Mouse (Mus musculus) adrenal gland, postnatal 4 days (tissue): Measurements from ENCODE around the gene Kcnj1. TPM values are rescaled to one million over a fixed set of nuclear protein-coding genes. Genes with fewer than 3 reads are reported as not detected.

ENCODE experiments used
- DNase-seq, 2 experiments: peaks; one replicate each; pipeline ENCODE4 v3.0.0; 2021 to 2022; ENCODE audit warnings: low spot score in 2 of 2, mixed read lengths in 2 of 2
- total RNA-seq, 2 experiments: library from RNA; stranded (reverse); gene quantifications; 2 replicates each; pipeline ENCODE4 v1.2.3; 2021

The Kcnj1 gene
- total RNA-seq, 2 experiments from 2014 or later: 0.48 to 4.3 TPM

GRCm38 (mm10) chr9:32392716-32393115, 20.4 kb downstream of the Kcnj1 start:
- DNase-seq: no peak

- DNase-seq: no peak
Measured at GRCm38 (mm10) chr9:32394761-32395161, 22.5 kb downstream of the Kcnj1 start.

GRCm38 (mm10) chr9:32400212-32400611, 27.9 kb downstream of the Kcnj1 start:
- DNase-seq: no peak

GRCm38 (mm10) chr9:32400662-32401161, 28.4 kb downstream of the Kcnj1 start:
- no peak for DNase-seq

GRCm38 (mm10) chr9:32405191-32405925, 33.1 kb downstream of the Kcnj1 start:
- peak in 1 of 2 experiments; percentile 18 for DNase-seq

GRCm38 (mm10) chr9:32408730-32409059, 36.4 kb downstream of the Kcnj1 start:
- DNase-seq: no peak

GRCm38 (mm10) chr9:32409060-32409961, 37.0 kb downstream of the Kcnj1 start:
- no peak for DNase-seq

GRCm38 (mm10) chr9:32410671-32411070, 38.4 kb downstream of the Kcnj1 start:
- no peak for DNase-seq

GRCm38 (mm10) chr9:32411507-32411906, 39.2 kb downstream of the Kcnj1 start:
- no peak for DNase-seq

GRCm38 (mm10) chr9:32412836-32413580, 40.7 kb downstream of the Kcnj1 start:
- DNase-seq: no peak

GRCm38 (mm10) chr9:32414956-32415355, 42.7 kb downstream of the Kcnj1 start:
- no peak for DNase-seq

GRCm38 (mm10) chr9:32415952-32416351, 43.7 kb downstream of the Kcnj1 start:
- DNase-seq: no peak

- no peak for DNase-seq
Measured at GRCm38 (mm10) chr9:32417466-32418116, 45.3 kb downstream of the Kcnj1 start.

GRCm38 (mm10) chr9:32420711-32421110, 48.4 kb downstream of the Kcnj1 start:
- no peak for DNase-seq

GRCm38 (mm10) chr9:32425321-32425720, 53.0 kb downstream of the Kcnj1 start:
- no peak for DNase-seq

GRCm38 (mm10) chr9:32431061-32431460, 58.8 kb downstream of the Kcnj1 start:
- DNase-seq: no peak

GRCm38 (mm10) chr9:32434241-32435213, 62.2 kb downstream of the Kcnj1 start:
- DNase-seq: no peak

GRCm38 (mm10) chr9:32443115-32443514, 70.8 kb downstream of the Kcnj1 start:
- DNase-seq: no peak

- no peak for DNase-seq
Measured at GRCm38 (mm10) chr9:32443817-32444216, 71.5 kb downstream of the Kcnj1 start.
